Mouse (Mus musculus) monocyte, adult 2 months (primary cell): ENCODE results near the gene Olfr845.

ENCODE experiments used
- DNase-seq, 2 experiments: peaks; one replicate each; pipeline ENCODE4 v3.0.0; 2022; ENCODE audit warnings: low spot score in 2 of 2, low read depth in 1 of 2

Olfr845 gene

GRCm38 (mm10) chr9:19336157-19336556, at the start of gene Olfr845:
Olfr845 (plus strand) TSS chr9:19336457.
- DNase-seq = no peak

GRCm38 (mm10) chr9:19316047-19316446, 20.2 kb upstream of the Olfr845 start, which contains the start of gene Olfr844:
Olfr844 (plus strand) TSS chr9:19316347.
- DNase-seq = no peak

DNA sequence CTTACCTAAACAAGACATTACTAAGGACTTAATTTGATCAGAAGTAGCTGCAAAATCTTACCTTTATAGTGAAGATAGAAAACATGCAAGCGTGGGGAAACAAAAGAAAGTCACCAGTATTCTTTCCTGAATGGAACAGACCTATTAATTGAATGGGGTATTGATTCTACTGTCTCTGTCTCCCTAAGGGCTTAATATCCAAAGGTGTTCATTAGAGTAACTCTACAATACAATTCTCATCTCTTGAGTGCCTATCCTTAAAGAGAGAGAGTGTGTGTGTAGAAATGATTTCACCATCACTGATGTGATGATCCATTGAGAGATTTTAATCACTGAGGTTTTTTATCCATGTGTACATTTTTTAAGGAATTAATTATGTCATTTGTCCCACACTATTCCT, 27.6 kb downstream of the Olfr845 start, which contains the start of gene Olfr846:
Olfr846 (minus strand) TSS at position 101 of the 400 bp plus-strand sequence.
- no peak for DNase-seq

DNA sequence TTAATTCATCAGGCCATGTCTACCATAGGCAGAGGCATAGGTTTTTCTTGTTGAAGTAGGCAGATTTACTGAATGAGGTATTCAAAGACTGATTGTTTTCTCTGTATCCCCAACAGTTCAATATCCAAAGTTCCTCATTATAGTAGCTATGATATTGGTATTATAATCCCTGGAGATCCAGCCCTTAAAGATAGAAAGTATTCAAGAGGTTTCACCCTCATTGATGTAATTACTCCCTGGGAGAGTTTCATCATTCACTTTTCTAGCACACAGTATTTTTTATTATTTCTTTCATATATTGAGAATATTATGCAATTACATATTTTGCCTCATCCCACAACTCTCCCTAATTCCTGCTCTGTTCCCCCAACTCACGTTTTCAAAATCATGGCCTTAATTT, 42.3 kb downstream of the Olfr845 start, which contains the start of gene Olfr847:
Olfr847 (minus strand) TSS at position 101 of the 400 bp plus-strand sequence.
- no peak for DNase-seq
